Mouse (Mus musculus) liver, embryonic 14.5 days (tissue): ENCODE measurements at regions not wholly inside any gene's neighbourhood (a gene's known extent, or its start where the extent isn't known, plus 50 kb on each side); places are given as distances from the start of the nearest gene placed in this dataset.
A peak's percentile ranks its signal among the peaks of the same experiment; 100 is the strongest.

Source experiments
- ATAC-seq: fragments of 200-750 bp; cut with Nextera tagmentation; 2 replicates; pipeline ENCODE4 v1.8.0; 2017; ENCODE audit warnings: moderate number of reproducible peaks, mild to moderate bottlenecking, moderate library complexity; ENCODE audit not compliant: insufficient read depth
- DNase-seq, 3 experiments: peaks; one replicate each; pipeline ENCODE4 v3.0.0-alpha.2; 2012 to 2013; ENCODE audit warnings: low read depth in 3 of 3, low spot score in 3 of 3
- H3K27ac ChIP-seq: fragments of 300-500 bp; sonication (generic); 2 replicates; pipeline ENCODE4 v1.5.1; 2014; ENCODE audit warnings: moderate library complexity, mild to moderate bottlenecking, control low read depth, inconsistent platforms
- H3K27me3 ChIP-seq: fragments of 300-500 bp; sonication (generic); 2 replicates; pipeline ENCODE4 v1.6.1; 2014; ENCODE audit warnings: mild to moderate bottlenecking, low read length, moderate library complexity; ENCODE audit not compliant: control insufficient read depth, insufficient read depth
- H3K36me3 ChIP-seq: fragments of 300-500 bp; sonication (generic); replicated peaks from 2 replicates; pipeline ENCODE4 v1.6.1; 2014; ENCODE audit warnings: low read depth; ENCODE audit not compliant: control insufficient read depth, insufficient read depth
- H3K4me1 ChIP-seq, 2 experiments: fragments of 200-500 bp in 1 of 2; fragments of 300-500 bp in 1 of 2; sonication (generic) in 1 of 2; replicated peaks; 2 replicates each; pipeline ENCODE4 v1.6.1; 2012 to 2014; ENCODE audit warnings: antibody characterized with exemption in 1 of 2, inconsistent platforms in 1 of 2, low read length in 1 of 2; ENCODE audit not compliant: control insufficient read depth in 2 of 2, insufficient read depth in 2 of 2
- H3K4me2 ChIP-seq: fragments of 300-500 bp; sonication (generic); 2 replicates; pipeline ENCODE4 v1.6.1; 2014; ENCODE audit warnings: low read depth, mild to moderate bottlenecking, control low read depth, moderate library complexity
- H3K4me3 ChIP-seq, 2 experiments: fragments of 200-500 bp in 1 of 2; fragments of 300-500 bp in 1 of 2; sonication (generic) in 1 of 2; 2 replicates each; pipeline ENCODE4 v1.5.1; 2012 to 2014; ENCODE audit warnings: low read depth in 2 of 2, low read length in 2 of 2, mild to moderate bottlenecking in 2 of 2, control low read depth in 1 of 2, inconsistent platforms in 1 of 2, moderate library complexity in 1 of 2; ENCODE audit not compliant: insufficient read depth in 1 of 2
- H3K9ac ChIP-seq: fragments of 300-500 bp; sonication (generic); replicated peaks from 2 replicates; pipeline ENCODE4 v1.6.1; 2014; ENCODE audit warnings: mild to moderate bottlenecking, control low read depth, moderate library complexity
- H3K9me3 ChIP-seq: fragments of 300-500 bp; sonication (generic); 2 replicates; pipeline ENCODE4 v1.6.1; 2016; ENCODE audit warnings: low read length, mixed read lengths; ENCODE audit not compliant: control insufficient read depth
- CTCF ChIP-seq: IDR thresholded peaks from 2 replicates; pipeline ENCODE4 v1.5.1; 2016; ENCODE audit warnings: antibody characterized with exemption, low read depth, control low read depth
- EP300 ChIP-seq: IDR thresholded peaks from 2 replicates; pipeline ENCODE4 v1.6.1; 2016; ENCODE audit warnings: antibody characterized with exemption, low read depth
- WGBS: fragments of 180-500 bp; shearing (Covaris S2); extraction: QIAGEN DNeasy Blood & Tissue Kit; methylation state at CpG from one replicate; pipeline ENCODE4 v1.1.7; 2014; ENCODE audit not compliant: insufficient replicate concordance; 5-methylcytosine and 5-hydroxymethylcytosine counted together

DNA sequence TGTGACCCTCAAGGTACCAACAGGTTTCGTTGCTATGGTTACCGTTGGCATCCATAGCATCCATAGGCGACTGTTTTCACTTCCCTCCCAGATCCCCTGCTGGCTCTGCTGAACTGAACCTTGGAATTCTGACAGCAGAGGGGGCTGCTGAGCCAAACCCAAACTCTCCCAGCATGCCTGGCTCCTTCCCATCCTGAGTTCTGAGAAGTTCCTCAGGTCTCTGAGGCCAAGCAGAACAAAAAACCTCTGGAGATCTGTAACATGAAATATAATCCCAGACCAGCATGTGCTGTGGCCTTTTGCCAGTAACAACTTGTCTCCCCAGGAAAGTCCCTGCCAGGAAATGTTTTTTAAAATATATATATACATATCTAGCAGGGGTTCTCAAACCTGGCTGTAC is 56.1 kb upstream of the Clint1 start:
- Histone ChIP-seq H3K9me3 (no peaks in the 10 kb centered on the region), H3K9ac (peak overlapping the region; percentile 18; the same call in 1 of the 2 replicates), H3K4me2 (no peak overlapping the region), H3K27ac (no peak overlapping the region), H3K36me3 (no peaks in the 10 kb centered on the region), H3K27me3 (no peaks in the 10 kb centered on the region), H3K4me3 (no peak overlapping the region), H3K4me1 (peaks cover 14 to 26% of the 10 kb centered on the region in 2 experiments)
- peak; percentile 55 to 66 (median 60) for DNase-seq
- 6% methylated on average over 3 of the region's 3 CpGs for WGBS
- peak; percentile 92 for TF ChIP-seq CTCF
- TF ChIP-seq EP300: no peak; the same call in 1 of the 2 replicates
- ATAC-seq: peak; percentile 59

GRCm38 (mm10) chr11:45799732-45800386 is 52.0 kb upstream of the Clint1 start:
- H3K4me3 ChIP-seq: no peak overlapping the region
- WGBS: 35% methylated on average over 9 of the region's 9 CpGs
- no peak for TF ChIP-seq EP300
- TF ChIP-seq CTCF: no peak
- no peaks in the 10 kb centered on the region for H3K9me3 ChIP-seq
- H3K36me3 ChIP-seq: no peaks in the 10 kb centered on the region
- no peak overlapping the region for H3K9ac ChIP-seq
- no peak for DNase-seq
- no peak for ATAC-seq
- no peak overlapping the region; the same call in 1 of the 2 replicates for H3K27ac ChIP-seq
- no peaks in the 10 kb centered on the region for H3K27me3 ChIP-seq
- H3K4me2 ChIP-seq: peak overlapping the region; percentile 18
- H3K4me1 ChIP-seq: peaks cover 32 to 50% of the 10 kb centered on the region in 2 experiments
